Mouse (Mus musculus): ENCODE results near the gene Tgif2. TPM values are rescaled to one million over a fixed set of nuclear protein-coding genes. Genes with fewer than 3 reads are reported as not detected.
A peak's percentile ranks its signal among the peaks of the same experiment; 100 is the strongest.
"Not testable (repeated sequence)": the region's sequence is repeated elsewhere in the genome, so short reads cannot be mapped to it uniquely, and the experiment has no call there.

Tgif2 gene
- polyA plus RNA-seq, 2 experiments = 4.9 to 5.1 TPM

GRCm38 (mm10) chr2:156882431-156883001, 42.7 kb downstream of the Tgif2 start:
- no peaks in the 10 kb centered on the region for H3K27me3 ChIP-seq (ENCODE audit: control insufficient read depth, insufficient read depth, low read length)
- H3K4me1 ChIP-seq (replicated peaks; ENCODE audit: control insufficient read depth in 2 of 2, insufficient read depth in 2 of 2, low read length in 1 of 2) = peaks cover 42 to 46% of the 10 kb centered on the region in 2 experiments
- no peak for TF ChIP-seq CTCF (IDR thresholded peaks at IDR 0.05; ENCODE audit: low read depth)
- TF ChIP-seq EP300 (IDR thresholded peaks at IDR 0.05; ENCODE audit: low read depth) = peak; percentile 69
- peak overlapping the region; percentile 71 for H3K4me2 ChIP-seq (ENCODE audit: low read depth)
- no peaks in the 10 kb centered on the region for H3K9me3 ChIP-seq (ENCODE audit: control insufficient read depth, low read length)
- H3K36me3 ChIP-seq (replicated peaks; ENCODE audit: control insufficient read depth, insufficient read depth, low read depth) = no peaks in the 10 kb centered on the region
- peak overlapping the region; percentile 25 to 42; a peak in 3 of 4 replicates for H3K4me3 ChIP-seq (ENCODE audit: insufficient read depth in 1 of 2, low read depth in 2 of 2, low read length in 2 of 2)
- peak overlapping the region; percentile 58 for H3K9ac ChIP-seq (replicated peaks)
- 5% methylated on average over 10 of the region's 10 CpGs for WGBS (ENCODE audit: insufficient replicate concordance)
- peak; percentile 74 to 86 (median 85) for DNase-seq (ENCODE audit: low read depth in 3 of 3, low spot score in 3 of 3)
- H3K27ac ChIP-seq = peak overlapping the region; percentile 86
- peak; percentile 97 for ATAC-seq (ENCODE audit: insufficient read depth)

DNA sequence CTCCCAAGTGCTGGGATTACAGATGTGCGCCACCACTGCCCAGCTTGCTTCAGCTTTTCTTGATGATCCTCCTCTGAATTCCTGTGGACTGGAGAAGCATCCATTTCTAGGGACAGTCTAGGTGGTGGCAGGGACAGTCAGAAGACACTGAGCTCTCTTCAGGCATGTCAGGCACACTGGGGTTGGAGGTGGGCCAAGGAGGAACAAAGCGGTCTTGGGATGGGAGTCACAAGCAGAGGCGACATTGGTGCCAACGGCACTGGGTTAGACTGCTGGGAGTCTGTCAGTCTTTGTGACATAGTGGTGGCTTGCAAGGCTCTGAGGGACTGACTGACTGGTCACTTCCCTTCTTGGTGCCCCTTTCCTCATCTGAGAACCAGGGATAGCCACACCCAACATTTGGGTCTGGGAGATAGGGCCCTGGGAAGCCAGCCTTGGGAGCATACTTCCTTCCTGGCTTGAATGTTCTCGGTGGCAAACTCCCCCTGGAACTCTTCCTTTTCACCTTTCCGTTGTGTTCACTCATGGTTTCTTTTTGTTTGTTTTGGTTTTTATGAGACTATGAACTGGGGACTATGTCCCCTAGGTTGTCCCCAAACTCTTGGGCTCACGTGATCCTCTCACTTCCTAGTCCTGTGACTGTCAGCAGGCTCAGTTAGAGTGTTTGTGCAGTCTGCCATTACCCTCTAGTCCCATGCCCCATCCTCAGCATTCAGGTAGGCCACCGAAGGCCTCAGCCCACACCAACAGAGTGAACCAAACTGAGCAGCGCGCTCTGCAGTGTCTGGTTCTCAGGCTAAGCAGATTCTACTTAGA, 44.8 kb downstream of the Tgif2 start:
- peak overlapping the region; percentile 43 for H3K9ac ChIP-seq (replicated peaks)
- ATAC-seq (ENCODE audit: insufficient read depth) (peak; percentile 25), DNase-seq (ENCODE audit: low read depth in 3 of 3, low spot score in 3 of 3) (peak in 2 of 3 experiments; percentile 49 to 64)
- no peaks in the 10 kb centered on the region for H3K36me3 ChIP-seq (replicated peaks; ENCODE audit: control insufficient read depth, insufficient read depth, low read depth)
- peak overlapping the region; percentile 62 for H3K27ac ChIP-seq
- H3K27me3 ChIP-seq (ENCODE audit: control insufficient read depth, insufficient read depth, low read length) = no peaks in the 10 kb centered on the region
- H3K4me1 ChIP-seq (replicated peaks; ENCODE audit: control insufficient read depth in 2 of 2, insufficient read depth in 2 of 2, low read length in 1 of 2) = peaks cover 40 to 44% of the 10 kb centered on the region in 2 experiments
- no peak overlapping the region for H3K4me3 ChIP-seq (ENCODE audit: insufficient read depth in 1 of 2, low read depth in 2 of 2, low read length in 2 of 2)
- no peaks in the 10 kb centered on the region for H3K9me3 ChIP-seq (ENCODE audit: control insufficient read depth, low read length)
- TF ChIP-seq CTCF (IDR thresholded peaks at IDR 0.05; ENCODE audit: low read depth) (no peak), EP300 (IDR thresholded peaks at IDR 0.05; ENCODE audit: low read depth) (no peak)
- H3K4me2 ChIP-seq (ENCODE audit: low read depth) = peak overlapping the region; percentile 54
- WGBS (ENCODE audit: insufficient replicate concordance) = 51% methylated on average over 10 of the region's 10 CpGs

DNA sequence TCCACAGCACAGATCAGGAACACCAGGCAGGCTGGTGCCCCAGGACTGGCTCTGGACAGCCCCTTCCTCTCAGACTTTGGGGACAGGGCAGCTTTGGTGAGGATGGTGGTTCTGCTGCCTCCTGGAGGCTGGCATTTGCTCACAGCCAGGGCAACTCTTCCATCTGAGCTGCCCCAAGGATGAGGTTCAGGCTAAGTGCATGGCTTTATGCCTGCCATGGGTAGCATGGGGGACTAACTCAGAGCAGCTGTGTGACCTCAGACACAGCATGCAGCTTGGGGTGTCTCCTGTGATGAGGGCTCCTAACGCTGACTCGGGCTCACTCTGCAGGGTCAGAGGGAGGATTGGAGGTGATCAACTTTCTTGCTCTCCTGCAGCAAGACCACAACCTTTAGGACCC, 45.9 kb downstream of the Tgif2 start:
- not testable (repeated sequence) for H3K27ac ChIP-seq; H3K9ac ChIP-seq (replicated peaks); H3K4me3 ChIP-seq (ENCODE audit: insufficient read depth in 1 of 2, low read depth in 2 of 2, low read length in 2 of 2); H3K27me3 ChIP-seq (ENCODE audit: control insufficient read depth, insufficient read depth, low read length); H3K9me3 ChIP-seq (ENCODE audit: control insufficient read depth, low read length); H3K36me3 ChIP-seq (replicated peaks; ENCODE audit: control insufficient read depth, insufficient read depth, low read depth); DNase-seq (ENCODE audit: low read depth in 3 of 3, low spot score in 3 of 3); ATAC-seq (ENCODE audit: insufficient read depth); H3K4me2 ChIP-seq (ENCODE audit: low read depth)
- H3K4me1 ChIP-seq (replicated peaks; ENCODE audit: control insufficient read depth in 2 of 2, insufficient read depth in 2 of 2, low read length in 1 of 2) = peaks cover 36 to 42% of the 10 kb centered on the region in 2 experiments
- peak; percentile 32 for TF ChIP-seq CTCF (IDR thresholded peaks at IDR 0.05; ENCODE audit: low read depth)
- WGBS (ENCODE audit: insufficient replicate concordance) = 61% methylated on average over 2 of the region's 2 CpGs

- H3K27ac ChIP-seq = no peak overlapping the region
- no peak overlapping the region for H3K9ac ChIP-seq (replicated peaks)
- 46% methylated on average over 10 of the region's 10 CpGs for WGBS (ENCODE audit: insufficient replicate concordance)
- ATAC-seq (ENCODE audit: insufficient read depth) = no peak
- H3K27me3 ChIP-seq (ENCODE audit: control insufficient read depth, insufficient read depth, low read length) = no peaks in the 10 kb centered on the region
- peaks cover 36 to 42% of the 10 kb centered on the region in 2 experiments for H3K4me1 ChIP-seq (replicated peaks; ENCODE audit: control insufficient read depth in 2 of 2, insufficient read depth in 2 of 2, low read length in 1 of 2)
- TF ChIP-seq EP300 (IDR thresholded peaks at IDR 0.05; ENCODE audit: low read depth) (no peak), CTCF (IDR thresholded peaks at IDR 0.05; ENCODE audit: low read depth) (no peak)
- H3K9me3 ChIP-seq (ENCODE audit: control insufficient read depth, low read length) = no peaks in the 10 kb centered on the region
- no peak overlapping the region for H3K4me2 ChIP-seq (ENCODE audit: low read depth)
- H3K36me3 ChIP-seq (replicated peaks; ENCODE audit: control insufficient read depth, insufficient read depth, low read depth) = no peaks in the 10 kb centered on the region
- no peak overlapping the region for H3K4me3 ChIP-seq (ENCODE audit: insufficient read depth in 1 of 2, low read depth in 2 of 2, low read length in 2 of 2)
- no peak for DNase-seq (ENCODE audit: low read depth in 3 of 3, low spot score in 3 of 3)
Measured at GRCm38 (mm10) chr2:156886084-156886631, 46.4 kb downstream of the Tgif2 start.

GRCm38 (mm10) chr2:156887017-156887416, 47.2 kb downstream of the Tgif2 start, which contains the start of gene Sla2:
Gene Sla2 (minus strand): TSS chr2:156887192.
- H3K4me2 ChIP-seq (ENCODE audit: low read depth) = no peak within 1 kb of the TSS
- no peak within 1 kb of the TSS for H3K27ac ChIP-seq
- TF ChIP-seq CTCF (IDR thresholded peaks at IDR 0.05; ENCODE audit: low read depth) (no peak), EP300 (IDR thresholded peaks at IDR 0.05; ENCODE audit: low read depth) (no peak)
- DNase-seq (ENCODE audit: low read depth in 3 of 3, low spot score in 3 of 3) (no peak), ATAC-seq (ENCODE audit: insufficient read depth) (no peak)
- no peaks in the 10 kb centered on the region for H3K9me3 ChIP-seq (ENCODE audit: control insufficient read depth, low read length)
- H3K36me3 ChIP-seq (replicated peaks; ENCODE audit: control insufficient read depth, insufficient read depth, low read depth) = no peaks in the 10 kb centered on the region
- H3K4me3 ChIP-seq (ENCODE audit: insufficient read depth in 1 of 2, low read depth in 2 of 2, low read length in 2 of 2) = peak within 1 kb of the TSS in 1 of 2 experiments; percentile 8; a peak in 1 of 4 replicates
- WGBS (ENCODE audit: insufficient replicate concordance) = 24% methylated on average over 6 of the region's 6 CpGs
- no peak within 1 kb of the TSS for H3K9ac ChIP-seq (replicated peaks)
- no peaks in the 10 kb centered on the region for H3K27me3 ChIP-seq (ENCODE audit: control insufficient read depth, insufficient read depth, low read length)
- H3K4me1 ChIP-seq (replicated peaks; ENCODE audit: control insufficient read depth in 2 of 2, insufficient read depth in 2 of 2, low read length in 1 of 2) = peaks cover 31 to 33% of the 10 kb centered on the region in 2 experiments

Data from liver, embryonic 14.5 days (tissue).